Mouse (Mus musculus) bone marrow macrophage, adult 2 months (primary cell): ENCODE data around the gene Gba2.

Source experiments
- CTCF ChIP-seq: IDR thresholded peaks from 2 replicates; pipeline ENCODE4 v1.5.1; 2012; ENCODE audit warnings: low read depth, mild to moderate bottlenecking, low read length, moderate library complexity
- POLR2A ChIP-seq: IDR thresholded peaks from 2 replicates; pipeline ENCODE4 v1.6.1; 2012; ENCODE audit warnings: mild to moderate bottlenecking, low read depth, low read length, borderline replicate concordance

- TF ChIP-seq POLR2A (no peak), CTCF (no peak)
These were observed 5.1 kb downstream of the Gba2 start for GRCm38 (mm10) chr4:43573561-43573960.
